Mouse (Mus musculus) B cell, adult 2 months (primary cell): ENCODE data around the gene Ankrd31.
"Not testable (repeated sequence)": the region's sequence is repeated elsewhere in the genome, so short reads cannot be mapped to it uniquely, and the experiment has no call there.

Source experiments
- DNase-seq, 2 experiments: peaks; one replicate each; pipeline ENCODE4 v3.0.0; 2022

Gene Ankrd31

DNA sequence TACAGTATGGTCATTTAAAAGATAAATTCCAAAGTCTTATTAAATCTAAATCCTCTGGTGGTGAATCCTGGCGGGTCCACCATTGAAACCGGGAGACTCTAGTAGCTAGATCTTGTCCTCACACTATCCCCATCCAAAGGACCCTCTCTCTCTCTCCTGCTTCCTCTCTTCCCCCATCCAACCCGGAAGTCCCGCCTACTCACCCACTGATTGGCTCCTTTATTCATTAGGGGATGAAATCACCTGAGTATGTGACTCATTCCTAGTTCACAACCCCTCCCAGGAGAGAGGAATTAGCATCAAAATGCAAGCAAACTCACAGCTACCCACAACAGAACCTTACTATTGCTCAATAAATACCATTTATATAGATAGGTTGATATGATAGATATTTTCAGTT, 122.7 kb downstream of the Ankrd31 start:
- no peak for DNase-seq

- no peak for DNase-seq
Measured at GRCm38 (mm10) chr13:96874071-96874470, 126.0 kb downstream of the Ankrd31 start.

- DNase-seq: no peak
Measured at GRCm38 (mm10) chr13:96878220-96879057, 130.4 kb downstream of the Ankrd31 start.

DNA sequence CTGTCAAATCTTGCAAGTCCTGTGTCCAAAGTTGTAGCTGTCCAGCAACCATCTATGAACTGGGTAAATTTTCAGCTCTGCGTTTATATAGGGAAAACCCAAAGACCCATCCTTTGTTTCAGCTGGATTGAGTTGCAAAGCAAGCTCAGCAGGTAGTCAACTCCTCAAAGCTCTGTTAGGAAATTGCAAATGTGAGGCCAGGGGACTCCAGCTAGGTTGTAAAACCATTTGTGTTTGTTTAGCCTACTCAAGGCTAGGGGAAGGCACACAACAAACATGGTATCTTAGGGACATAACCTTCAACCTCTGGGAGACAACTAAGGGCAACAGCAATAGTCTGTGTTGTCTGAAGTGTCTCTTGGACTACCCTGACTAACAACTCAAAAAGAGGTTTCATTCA, 136.5 kb downstream of the Ankrd31 start:
- no peak for DNase-seq

GRCm38 (mm10) chr13:96889985-96890384, 141.9 kb downstream of the Ankrd31 start:
- DNase-seq: no peak

DNA sequence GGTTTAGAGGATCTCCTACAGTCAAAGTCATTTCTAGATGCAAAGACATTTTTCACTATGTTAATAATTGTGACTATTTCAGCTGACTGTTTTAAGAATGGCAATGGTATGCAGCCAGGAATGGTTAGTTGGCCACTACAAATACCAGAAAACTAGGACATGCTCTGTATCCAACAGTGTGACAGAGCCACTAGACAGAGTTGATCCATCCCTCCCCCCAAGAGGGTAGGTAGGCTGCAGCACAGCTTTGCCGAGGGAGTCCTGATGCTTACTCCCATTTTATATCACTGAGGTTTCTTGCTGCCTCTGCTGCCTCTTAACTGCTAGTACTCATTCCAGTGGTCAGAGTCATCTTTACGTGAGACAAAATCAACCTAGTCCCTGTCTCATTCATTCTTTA, 147.1 kb downstream of the Ankrd31 start:
- DNase-seq: no peak

DNA sequence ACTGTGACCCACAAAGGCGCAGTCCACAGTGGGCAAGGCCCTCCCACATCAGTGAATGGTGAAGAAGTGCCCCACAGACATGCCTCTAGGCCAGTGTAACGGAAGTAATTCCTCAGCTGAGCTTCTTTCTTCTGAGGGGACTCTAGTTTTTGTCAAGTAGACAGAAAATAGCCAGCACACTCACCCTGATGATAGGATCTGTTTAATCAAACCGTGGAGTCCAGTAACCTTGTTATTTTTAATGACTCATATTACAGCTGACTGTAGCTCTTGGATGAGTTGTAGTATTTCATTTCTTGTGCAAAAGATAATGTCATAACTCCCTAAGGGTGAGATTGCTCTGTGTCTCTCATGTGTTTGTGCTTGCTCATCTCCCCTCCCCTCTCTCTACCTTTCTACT, 158.6 kb downstream of the Ankrd31 start:
- DNase-seq: no peak

GRCm38 (mm10) chr13:96911202-96911601, 163.1 kb downstream of the Ankrd31 start:
- no peak for DNase-seq

GRCm38 (mm10) chr13:96923134-96923533, 175.1 kb downstream of the Ankrd31 start:
- DNase-seq: not testable (repeated sequence)

DNA sequence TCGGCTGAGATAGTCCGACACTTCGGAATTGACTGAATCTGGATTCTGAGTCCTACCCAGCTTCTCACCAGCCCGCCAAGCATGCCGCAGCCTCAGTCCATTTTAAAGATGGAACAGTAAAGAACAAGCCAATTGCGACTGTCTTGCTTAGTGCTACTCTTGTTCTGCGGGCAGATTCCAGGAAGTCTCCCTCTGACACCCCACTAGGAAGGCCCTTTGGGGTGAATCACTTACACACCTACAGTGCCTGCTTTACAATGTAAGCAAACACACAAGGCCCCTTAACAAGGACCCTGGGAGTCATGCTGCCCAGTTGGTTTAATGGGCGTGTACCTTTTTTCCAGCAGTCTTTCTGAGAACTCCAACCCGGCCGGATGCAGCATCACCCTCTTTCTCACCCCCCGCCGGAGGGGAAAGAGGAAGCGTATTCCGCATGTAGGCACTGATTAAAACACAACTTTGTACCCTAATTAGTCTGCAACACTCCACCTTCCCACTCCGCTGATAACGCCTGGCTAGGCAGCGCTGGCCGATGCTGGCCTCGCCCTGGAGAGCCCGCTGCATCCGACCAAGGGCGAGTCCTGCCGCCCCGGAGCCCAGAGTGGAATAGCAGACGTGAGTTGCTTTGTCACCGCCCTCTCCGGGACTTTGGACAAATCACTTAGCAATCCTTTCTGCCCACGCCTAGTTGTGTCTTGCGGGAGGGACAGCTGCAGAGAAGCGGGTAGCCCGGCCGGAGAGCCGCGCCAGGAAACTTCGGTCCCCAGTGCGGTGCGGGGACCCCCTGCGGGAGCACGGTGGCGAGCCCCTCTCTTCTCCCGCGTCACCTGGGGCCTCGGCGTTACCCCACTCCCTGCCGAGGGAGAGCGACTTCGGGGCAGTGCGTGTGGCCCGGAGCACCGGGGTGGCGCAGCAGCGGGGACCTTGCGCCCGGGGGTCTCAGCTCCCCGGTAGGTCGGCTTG, 176.2 kb downstream of the Ankrd31 start, which contains the start of gene Gcnt4:
Gcnt4 (plus strand) TSS at position 691 of the 963 bp plus-strand sequence.
- DNase-seq: peak; percentile 4 to 7

- DNase-seq: no peak
Measured at GRCm38 (mm10) chr13:96924985-96925745, 177.1 kb downstream of the Ankrd31 start.

DNA sequence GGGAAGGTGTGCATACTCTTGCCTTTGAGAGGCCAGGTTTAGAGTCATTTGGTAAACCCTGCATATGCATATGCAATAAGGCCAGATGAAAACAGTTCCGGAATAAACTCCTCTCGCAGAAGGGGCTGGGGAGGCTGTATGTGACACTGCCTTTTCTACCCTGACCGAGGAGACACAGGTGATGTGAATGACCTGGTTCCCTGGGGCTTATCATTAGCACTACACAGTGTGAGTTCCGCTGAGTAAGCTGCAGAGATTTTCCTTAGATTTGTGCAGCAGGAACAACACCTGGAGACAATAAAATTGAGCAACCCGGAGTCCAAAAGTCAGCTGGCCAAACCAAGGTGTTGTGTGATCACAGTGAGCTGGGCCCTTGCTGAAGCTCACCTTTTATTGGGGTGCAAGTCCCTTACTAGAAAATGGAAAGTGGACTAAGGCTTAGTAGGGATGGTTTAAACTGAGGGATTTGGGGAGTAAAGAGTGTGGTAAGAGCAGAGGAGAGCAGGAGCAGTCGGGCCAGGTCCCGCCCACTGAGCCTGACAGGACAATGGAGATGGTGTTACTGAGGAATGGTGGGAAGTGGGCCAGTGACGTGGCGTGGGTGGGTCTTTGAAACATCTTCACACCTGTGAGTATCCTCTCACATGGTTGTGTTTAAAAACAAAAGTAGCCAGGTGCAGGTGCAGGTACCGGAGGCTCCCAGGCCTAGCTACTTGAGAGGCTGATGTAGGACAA, 178.1 kb downstream of the Ankrd31 start:
- DNase-seq: no peak

GRCm38 (mm10) chr13:96927781-96928180, 179.7 kb downstream of the Ankrd31 start:
- no peak for DNase-seq

DNA sequence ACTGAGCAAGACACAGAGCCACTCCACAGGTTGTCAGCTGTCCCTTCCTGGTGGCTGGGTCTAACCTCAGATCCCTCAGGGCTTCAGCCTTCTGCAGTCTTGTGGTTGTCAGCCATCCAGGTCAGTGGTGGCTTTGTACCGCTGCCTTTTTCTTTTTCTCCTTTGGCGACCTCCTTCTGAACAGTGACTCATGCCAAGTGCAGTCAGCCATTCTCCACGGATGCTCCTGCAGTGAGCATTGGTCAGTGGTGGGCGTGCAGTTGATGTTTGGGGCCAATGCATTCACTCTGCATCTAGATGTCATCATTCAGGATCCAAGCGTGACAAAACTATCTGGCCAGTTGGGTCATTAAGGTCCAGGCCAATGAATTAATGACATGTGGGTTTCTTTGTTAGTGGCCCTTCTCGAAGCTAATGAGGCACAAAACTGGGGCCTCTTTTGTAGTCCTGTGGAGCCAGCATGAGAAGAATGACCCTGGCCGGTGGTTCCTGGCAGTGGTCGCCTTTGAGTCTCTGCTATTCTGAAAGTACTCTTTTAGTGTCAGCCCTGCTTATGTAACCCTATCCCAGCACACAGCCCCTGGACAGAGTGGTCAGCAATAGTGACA, 180.5 kb downstream of the Ankrd31 start:
- no peak for DNase-seq

- no peak for DNase-seq
Measured at GRCm38 (mm10) chr13:96932745-96933144, 184.7 kb downstream of the Ankrd31 start.

- DNase-seq: no peak
Measured at GRCm38 (mm10) chr13:96933367-96933766, 185.3 kb downstream of the Ankrd31 start.

DNA sequence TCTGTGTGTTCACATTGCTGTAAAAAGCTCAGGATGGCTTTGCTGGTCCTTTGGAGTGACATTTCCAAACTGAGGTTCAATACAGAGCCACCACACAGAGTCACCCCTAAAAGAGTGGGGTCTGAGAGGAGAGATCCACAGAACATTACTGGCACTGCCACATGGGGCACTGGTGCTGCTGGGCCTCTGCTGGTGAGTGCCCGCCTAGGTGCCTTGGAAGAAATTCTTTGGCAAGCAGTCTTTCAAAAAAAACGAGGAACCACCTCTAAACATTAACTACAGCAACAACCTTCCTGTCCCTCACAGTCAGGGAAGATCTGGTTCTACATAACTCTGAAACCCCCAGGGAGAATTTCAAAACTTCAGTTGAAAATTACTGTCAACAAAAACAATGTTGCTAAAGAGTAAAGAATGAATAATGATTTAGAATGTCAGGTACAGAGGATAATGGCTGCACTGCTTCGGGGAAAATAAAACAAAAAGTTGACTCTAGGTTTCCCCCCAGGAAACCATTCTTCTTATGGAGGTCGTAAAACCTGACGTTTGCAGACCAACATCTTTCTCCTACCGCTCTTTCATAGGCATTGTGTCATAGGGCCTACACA, 188.2 kb downstream of the Ankrd31 start:
- DNase-seq: no peak

DNA sequence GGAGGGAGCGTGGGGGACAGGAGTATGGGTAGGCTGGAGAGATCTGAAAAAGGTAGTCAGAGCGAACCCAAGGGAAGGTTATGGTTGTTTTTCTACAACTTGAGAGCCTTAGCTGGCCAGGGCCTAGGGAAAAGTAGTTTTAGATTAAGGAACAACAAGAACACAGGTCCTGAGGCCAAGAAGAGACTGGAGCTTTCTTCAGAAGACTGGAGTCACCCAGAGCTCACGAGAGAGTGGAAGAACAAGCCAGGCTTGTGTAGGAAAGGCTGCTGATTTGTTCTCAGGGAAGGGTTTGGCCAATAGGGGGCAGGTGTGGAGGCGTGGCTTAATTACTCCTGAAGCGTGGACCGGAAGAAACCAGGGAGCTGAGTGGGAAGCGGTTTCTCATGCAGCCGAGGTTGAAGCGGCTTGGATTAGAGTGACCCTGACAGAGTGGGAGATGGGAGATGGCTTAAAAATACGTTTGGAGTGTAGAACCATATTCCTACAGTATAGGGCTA, 189.0 kb downstream of the Ankrd31 start:
- no peak for DNase-seq

DNA sequence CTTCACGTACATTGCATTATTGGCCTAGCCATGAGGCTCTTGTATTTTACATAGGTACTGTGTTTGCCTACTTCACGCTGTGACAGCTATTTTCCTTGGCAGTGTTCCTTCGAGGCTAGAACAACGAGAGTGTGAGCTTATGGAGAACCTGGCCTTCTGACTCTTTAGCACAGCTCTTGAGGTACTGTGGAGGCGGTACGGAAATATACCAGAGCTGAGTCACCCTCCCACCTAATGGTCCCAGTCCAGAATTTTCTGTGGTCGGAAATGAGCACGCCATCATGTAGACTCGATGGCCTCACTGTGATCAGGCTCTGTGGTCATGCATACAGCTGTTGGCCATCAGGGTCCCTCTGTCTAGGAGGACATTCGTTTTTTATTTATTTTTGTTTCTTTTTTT, 191.6 kb downstream of the Ankrd31 start:
- no peak for DNase-seq

DNA sequence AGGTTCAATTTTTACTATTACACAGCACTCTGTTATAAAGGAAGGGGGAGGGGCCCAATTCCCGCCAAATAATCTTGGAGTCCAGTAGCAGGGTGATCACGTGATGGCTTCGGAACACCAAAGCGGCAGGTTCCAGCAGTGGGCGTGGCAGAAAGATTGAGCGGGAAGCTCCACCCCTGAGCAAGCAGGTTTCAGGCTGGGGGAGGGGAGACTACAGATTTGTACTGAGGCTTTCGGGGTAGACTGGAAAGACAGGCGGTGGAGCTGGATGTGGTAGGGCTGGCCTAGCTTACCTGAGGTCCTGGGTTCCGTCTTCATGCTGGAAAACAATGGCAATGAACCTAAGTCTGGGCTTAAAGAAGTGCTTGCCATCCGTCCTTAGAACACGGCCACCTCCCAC, 193.4 kb downstream of the Ankrd31 start:
- DNase-seq: not testable (repeated sequence)

- DNase-seq: no peak
Measured at GRCm38 (mm10) chr13:96943571-96943970, 195.5 kb downstream of the Ankrd31 start.
